Mouse (Mus musculus): ENCODE results near the gene Vamp1. TPM values are rescaled to one million over a fixed set of nuclear protein-coding genes. Genes with fewer than 3 reads are reported as not detected.

The Vamp1 gene
- polyA plus RNA-seq, 1 experiment from 2014 or later, result 21.2 TPM

- Histone ChIP-seq H3K9ac (ENCODE audit: low read depth, low read length) (no peak overlapping the region), H3K4me3 (ENCODE audit: low read depth, low read length) (no peak overlapping the region), H3K36me3 (ENCODE audit: control insufficient read depth, insufficient read depth, low read length) (no peaks in the 10 kb centered on the region), H3K27me3 (ENCODE audit: control insufficient read depth, insufficient read depth, low read depth, low read length) (no peaks in the 10 kb centered on the region), H3K27ac (ENCODE audit: low read length) (no peak overlapping the region), H3K9me3 (replicated peaks; ENCODE audit: control insufficient read depth, low read length, poor library complexity, severe bottlenecking) (no peaks in the 10 kb centered on the region), H3K4me1 (ENCODE audit: control insufficient read depth, insufficient read depth, low read length) (no peaks in the 10 kb centered on the region), H3K4me2 (ENCODE audit: low read length) (no peak overlapping the region)
- ATAC-seq, result no peak
- 69% methylated on average over 1 of the region's 1 CpGs for whole genome bisulfite sequencing
Observed at GRCm38 (mm10) chr6:125244551-125244950, 29.2 kb downstream of the Vamp1 start.

- H3K4me1 ChIP-seq (ENCODE audit: control insufficient read depth, insufficient read depth, low read length), result no peaks in the 10 kb centered on the region
- H3K4me2 ChIP-seq (ENCODE audit: low read length), result no peak overlapping the region
- H3K4me3 ChIP-seq (ENCODE audit: low read depth, low read length), result no peak overlapping the region
- no peaks in the 10 kb centered on the region for H3K36me3 ChIP-seq (ENCODE audit: control insufficient read depth, insufficient read depth, low read length)
- no peak overlapping the region for H3K27ac ChIP-seq (ENCODE audit: low read length)
- no peaks in the 10 kb centered on the region for H3K27me3 ChIP-seq (ENCODE audit: control insufficient read depth, insufficient read depth, low read depth, low read length)
- no peak overlapping the region for H3K9ac ChIP-seq (ENCODE audit: low read depth, low read length)
- no peaks in the 10 kb centered on the region for H3K9me3 ChIP-seq (replicated peaks; ENCODE audit: control insufficient read depth, low read length, poor library complexity, severe bottlenecking)
- ATAC-seq, result no peak
- 92% methylated on average over 3 of the region's 3 CpGs for WGBS
Observed at GRCm38 (mm10) chr6:125252285-125252684, 36.9 kb downstream of the Vamp1 start.

GRCm38 (mm10) chr6:125252711-125253110, 37.4 kb downstream of the Vamp1 start:
- no peaks in the 10 kb centered on the region for H3K9me3 ChIP-seq (replicated peaks; ENCODE audit: control insufficient read depth, low read length, poor library complexity, severe bottlenecking)
- H3K4me2 ChIP-seq (ENCODE audit: low read length), result no peak overlapping the region
- H3K27me3 ChIP-seq (ENCODE audit: control insufficient read depth, insufficient read depth, low read depth, low read length), result no peaks in the 10 kb centered on the region
- no peak overlapping the region for H3K4me3 ChIP-seq (ENCODE audit: low read depth, low read length)
- no peak overlapping the region for H3K9ac ChIP-seq (ENCODE audit: low read depth, low read length)
- no peaks in the 10 kb centered on the region for H3K4me1 ChIP-seq (ENCODE audit: control insufficient read depth, insufficient read depth, low read length)
- ATAC-seq, result no peak
- 93% methylated on average over 8 of the region's 8 CpGs for WGBS
- no peak overlapping the region for H3K27ac ChIP-seq (ENCODE audit: low read length)
- H3K36me3 ChIP-seq (ENCODE audit: control insufficient read depth, insufficient read depth, low read length), result no peaks in the 10 kb centered on the region

- WGBS, result 84% methylated on average over 14 of the region's 14 CpGs
- Histone ChIP-seq H3K9me3 (replicated peaks; ENCODE audit: control insufficient read depth, low read length, poor library complexity, severe bottlenecking) (no peaks in the 10 kb centered on the region), H3K4me2 (ENCODE audit: low read length) (no peak overlapping the region), H3K27me3 (ENCODE audit: control insufficient read depth, insufficient read depth, low read depth, low read length) (no peaks in the 10 kb centered on the region), H3K36me3 (ENCODE audit: control insufficient read depth, insufficient read depth, low read length) (no peaks in the 10 kb centered on the region), H3K4me3 (ENCODE audit: low read depth, low read length) (no peak overlapping the region), H3K4me1 (ENCODE audit: control insufficient read depth, insufficient read depth, low read length) (no peaks in the 10 kb centered on the region), H3K27ac (ENCODE audit: low read length) (no peak overlapping the region), H3K9ac (ENCODE audit: low read depth, low read length) (no peak overlapping the region)
- no peak for ATAC-seq
Observed at GRCm38 (mm10) chr6:125253863-125254715, 38.7 kb downstream of the Vamp1 start.

- Histone ChIP-seq H3K27me3 (ENCODE audit: control insufficient read depth, insufficient read depth, low read depth, low read length) (no peaks in the 10 kb centered on the region), H3K4me1 (ENCODE audit: control insufficient read depth, insufficient read depth, low read length) (no peaks in the 10 kb centered on the region), H3K36me3 (ENCODE audit: control insufficient read depth, insufficient read depth, low read length) (no peaks in the 10 kb centered on the region), H3K9ac (ENCODE audit: low read depth, low read length) (no peak overlapping the region), H3K27ac (ENCODE audit: low read length) (no peak overlapping the region), H3K4me2 (ENCODE audit: low read length) (no peak overlapping the region), H3K4me3 (ENCODE audit: low read depth, low read length) (no peak overlapping the region), H3K9me3 (replicated peaks; ENCODE audit: control insufficient read depth, low read length, poor library complexity, severe bottlenecking) (no peaks in the 10 kb centered on the region)
- WGBS, result 87% methylated on average over 7 of the region's 7 CpGs
- no peak for ATAC-seq
Observed at GRCm38 (mm10) chr6:125255516-125256044, 40.2 kb downstream of the Vamp1 start.

GRCm38 (mm10) chr6:125256222-125256966, 41.0 kb downstream of the Vamp1 start:
- H3K9me3 ChIP-seq (replicated peaks; ENCODE audit: control insufficient read depth, low read length, poor library complexity, severe bottlenecking), result no peaks in the 10 kb centered on the region
- no peaks in the 10 kb centered on the region for H3K27me3 ChIP-seq (ENCODE audit: control insufficient read depth, insufficient read depth, low read depth, low read length)
- no peak overlapping the region for H3K4me2 ChIP-seq (ENCODE audit: low read length)
- H3K9ac ChIP-seq (ENCODE audit: low read depth, low read length), result no peak overlapping the region
- no peaks in the 10 kb centered on the region for H3K36me3 ChIP-seq (ENCODE audit: control insufficient read depth, insufficient read depth, low read length)
- H3K4me1 ChIP-seq (ENCODE audit: control insufficient read depth, insufficient read depth, low read length), result no peaks in the 10 kb centered on the region
- no peak overlapping the region for H3K27ac ChIP-seq (ENCODE audit: low read length)
- no peak for ATAC-seq
- no peak overlapping the region for H3K4me3 ChIP-seq (ENCODE audit: low read depth, low read length)
- WGBS, result 85% methylated on average over 8 of the region's 8 CpGs

- 85% methylated on average over 10 of the region's 10 CpGs for WGBS
- no peaks in the 10 kb centered on the region for H3K9me3 ChIP-seq (replicated peaks; ENCODE audit: control insufficient read depth, low read length, poor library complexity, severe bottlenecking)
- H3K4me2 ChIP-seq (ENCODE audit: low read length), result no peak overlapping the region
- no peaks in the 10 kb centered on the region for H3K4me1 ChIP-seq (ENCODE audit: control insufficient read depth, insufficient read depth, low read length)
- no peaks in the 10 kb centered on the region for H3K36me3 ChIP-seq (ENCODE audit: control insufficient read depth, insufficient read depth, low read length)
- H3K4me3 ChIP-seq (ENCODE audit: low read depth, low read length), result no peak overlapping the region
- no peak for ATAC-seq
- H3K27ac ChIP-seq (ENCODE audit: low read length), result no peak overlapping the region
- H3K9ac ChIP-seq (ENCODE audit: low read depth, low read length), result no peak overlapping the region
- no peaks in the 10 kb centered on the region for H3K27me3 ChIP-seq (ENCODE audit: control insufficient read depth, insufficient read depth, low read depth, low read length)
Observed at GRCm38 (mm10) chr6:125260006-125260555, 44.7 kb downstream of the Vamp1 start.

GRCm38 (mm10) chr6:125264219-125264618, 48.9 kb downstream of the Vamp1 start:
- no peak overlapping the region for H3K9ac ChIP-seq (ENCODE audit: low read depth, low read length)
- ATAC-seq, result no peak

More at GRCm38 (mm10) chr6:125264219-125264618, 48.9 kb downstream of the Vamp1 start:
- Histone ChIP-seq H3K27me3 (ENCODE audit: control insufficient read depth, insufficient read depth, low read depth, low read length) (no peaks in the 10 kb centered on the region), H3K36me3 (ENCODE audit: control insufficient read depth, insufficient read depth, low read length) (no peaks in the 10 kb centered on the region), H3K4me1 (ENCODE audit: control insufficient read depth, insufficient read depth, low read length) (no peaks in the 10 kb centered on the region), H3K27ac (ENCODE audit: low read length) (no peak overlapping the region), H3K4me2 (ENCODE audit: low read length) (no peak overlapping the region), H3K4me3 (ENCODE audit: low read depth, low read length) (no peak overlapping the region), H3K9me3 (replicated peaks; ENCODE audit: control insufficient read depth, low read length, poor library complexity, severe bottlenecking) (no peaks in the 10 kb centered on the region)
- WGBS, result 90% methylated on average over 9 of the region's 9 CpGs
